Mouse (Mus musculus): ENCODE results near the gene Pde4d.

DNA sequence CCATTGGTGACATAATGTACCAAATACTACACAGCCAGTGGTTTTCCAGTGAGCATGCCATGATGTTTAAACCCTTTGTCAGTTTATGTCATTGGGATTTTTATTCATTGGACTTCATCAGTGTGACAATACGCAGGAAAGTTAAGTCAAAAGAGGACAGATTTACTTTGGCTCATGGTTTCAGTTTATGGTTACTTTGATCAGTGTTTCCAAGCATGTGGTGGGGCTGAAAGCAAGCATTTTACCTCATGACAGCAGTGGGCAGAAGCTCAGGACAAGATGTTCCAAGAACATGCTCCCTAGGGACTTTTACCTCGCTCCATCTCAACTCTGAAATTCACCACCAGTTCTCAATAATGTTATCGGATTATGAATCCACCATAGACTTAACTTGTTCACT lies 91.7 kb downstream of the Pde4d start:
- no peak for TF ChIP-seq CTCF (IDR thresholded peaks at IDR 0.05; ENCODE audit: low read depth)
- TF ChIP-seq EP300 (optimal IDR thresholded peaks at IDR 0.05), result no peak

All from stomach, postnatal 0 days (tissue).